Mouse (Mus musculus): ENCODE data around the gene Mug2. TPM values are rescaled to one million over a fixed set of nuclear protein-coding genes. Genes with fewer than 3 reads are reported as not detected.

Gene Mug2
- total RNA-seq (2023; ENCODE audit: inconsistent age) = not detected in 4 replicates

DNA sequence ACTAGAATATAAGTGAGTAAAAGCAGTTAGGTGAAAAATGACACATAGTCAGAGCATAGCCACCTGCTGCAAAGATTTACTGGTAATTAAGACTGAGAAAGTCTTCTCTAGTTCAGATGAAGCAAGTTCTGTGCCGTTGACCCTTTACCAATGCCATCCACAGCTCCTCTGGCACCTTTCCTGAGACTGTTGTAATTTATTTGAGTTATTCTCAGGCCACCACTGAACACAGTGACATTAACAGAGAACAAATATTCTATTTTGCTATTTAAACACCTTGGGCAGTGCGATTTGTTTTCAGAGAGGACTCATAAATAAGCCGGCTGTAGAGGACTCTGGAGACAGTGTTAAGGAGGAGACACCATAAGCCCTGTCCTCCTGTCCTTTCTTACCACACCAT, at the start of gene Mug2:
Gene Mug2, plus strand, starts transcription at position 301 of the 400 bp plus-strand sequence.

Other genes starting within 250 kb of the Mug2 start
- not detected in 4 replicates for gene Mug1, start 168.2 kb upstream of the Mug2 start, total RNA-seq (2023; ENCODE audit: inconsistent age)

All from B cell, adult (primary cell).